Mouse (Mus musculus) cortical plate, adult 2 months (tissue): ENCODE measurements around the gene Fbxo33.

ENCODE experiments used
- CTCF ChIP-seq: fragments of 200-500 bp; IDR thresholded peaks from 2 replicates; pipeline ENCODE4 v1.5.1; 2011; ENCODE audit warnings: mild to moderate bottlenecking, control low read depth, low read length; ENCODE audit not compliant: insufficient read depth; ENCODE audit errors: extremely low read depth
- POLR2A ChIP-seq: fragments of 200-500 bp; IDR thresholded peaks from 2 replicates; pipeline ENCODE4 v1.6.1; 2011; ENCODE audit warnings: mild to moderate bottlenecking, low read length, control low read depth; ENCODE audit not compliant: insufficient read depth; ENCODE audit errors: extremely low read depth

- TF ChIP-seq CTCF (no peak), POLR2A (no peak)
Observed at GRCm38 (mm10) chr12:59188086-59188682, 31.3 kb downstream of the Fbxo33 start.
